Mouse (Mus musculus): ENCODE results near the gene Eif4ebp2. TPM values are rescaled to one million over a fixed set of nuclear protein-coding genes. Genes with fewer than 3 reads are reported as not detected.

Gene Eif4ebp2
- total and polyA plus RNA-seq, 2 experiments from 2014 or later = 14.7 to 40.0 TPM

- H3K4me1 ChIP-seq (ENCODE audit: control insufficient read depth, insufficient read depth) = peaks cover 9% of the 10 kb centered on the region
- no peaks in the 10 kb centered on the region for H3K36me3 ChIP-seq (replicated peaks; ENCODE audit: control insufficient read depth, insufficient read depth, low read length)
- WGBS = 10% methylated on average over 24 of the region's 24 CpGs
- no peak overlapping the region for H3K9ac ChIP-seq (replicated peaks; ENCODE audit: low read depth, low read length)
- peaks cover 71% of the 10 kb centered on the region for H3K27me3 ChIP-seq (ENCODE audit: control insufficient read depth, insufficient read depth, low read length)
- no peak overlapping the region for H3K27ac ChIP-seq (ENCODE audit: low read depth)
- H3K4me2 ChIP-seq (ENCODE audit: low read depth, low read length) = peak overlapping the region; percentile 58
- H3K9me3 ChIP-seq (replicated peaks; ENCODE audit: control insufficient read depth, low read length) = no peaks in the 10 kb centered on the region
- DNase-seq (ENCODE audit: low spot score) = no peak
- ATAC-seq (ENCODE audit: insufficient read depth, low read depth) = peak; percentile 34; the same call in 1 of the 2 replicates
- TF ChIP-seq CTCF (IDR thresholded peaks at IDR 0.05; ENCODE audit: low read depth) = no peak
- H3K4me3 ChIP-seq (ENCODE audit: low read depth, low read length) = no peak overlapping the region
Measured at GRCm38 (mm10) chr10:61419146-61419545, 33.3 kb downstream of the Eif4ebp2 start.

- peak overlapping the region; percentile 58 for H3K4me2 ChIP-seq (ENCODE audit: low read depth, low read length)
Measured at GRCm38 (mm10) chr10:61418131-61418900, 34.1 kb downstream of the Eif4ebp2 start.

GRCm38 (mm10) chr10:61417672-61418071, 34.8 kb downstream of the Eif4ebp2 start, which contains the start of gene Nodal:
Gene Nodal (plus strand): TSS chr10:61417972.
- no peak within 1 kb of the TSS for H3K27ac ChIP-seq (ENCODE audit: low read depth)
- TF ChIP-seq CTCF (IDR thresholded peaks at IDR 0.05; ENCODE audit: low read depth) (no peak), EP300 (IDR thresholded peaks at IDR 0.05; ENCODE audit: low read depth) (no peak)
- 28% methylated on average over 10 of the region's 10 CpGs for WGBS
- H3K27me3 ChIP-seq (ENCODE audit: control insufficient read depth, insufficient read depth, low read length) = peaks cover 71% of the 10 kb centered on the region
- H3K9me3 ChIP-seq (replicated peaks; ENCODE audit: control insufficient read depth, low read length) = no peaks in the 10 kb centered on the region
- H3K4me2 ChIP-seq (ENCODE audit: low read depth, low read length) = peak within 1 kb of the TSS; percentile 58
- no peaks in the 10 kb centered on the region for H3K36me3 ChIP-seq (replicated peaks; ENCODE audit: control insufficient read depth, insufficient read depth, low read length)
- H3K4me1 ChIP-seq (ENCODE audit: control insufficient read depth, insufficient read depth) = peaks cover 9% of the 10 kb centered on the region
- 0 out of 2 replicates have a peak within 1 kb of the TSS, but pooled peaks have one; percentile 1 for H3K9ac ChIP-seq (replicated peaks; ENCODE audit: low read depth, low read length)
- ATAC-seq (ENCODE audit: insufficient read depth, low read depth) = no peak
- no peak for DNase-seq (ENCODE audit: low spot score)
- H3K4me3 ChIP-seq (ENCODE audit: low read depth, low read length) = peak within 1 kb of the TSS; percentile 40

More at GRCm38 (mm10) chr10:61418131-61418900, 34.1 kb downstream of the Eif4ebp2 start:
- H3K9ac ChIP-seq (replicated peaks; ENCODE audit: low read depth, low read length) = 0 out of 2 replicates have a peak overlapping the region, but pooled peaks have one; percentile 1
- TF ChIP-seq EP300 (IDR thresholded peaks at IDR 0.05; ENCODE audit: low read depth) (no peak), CTCF (IDR thresholded peaks at IDR 0.05; ENCODE audit: low read depth) (no peak)
- DNase-seq (ENCODE audit: low spot score) (no peak), ATAC-seq (ENCODE audit: insufficient read depth, low read depth) (no peak)
- WGBS = 2% methylated on average over 49 of the region's 50 CpGs
- no peaks in the 10 kb centered on the region for H3K9me3 ChIP-seq (replicated peaks; ENCODE audit: control insufficient read depth, low read length)
- no peaks in the 10 kb centered on the region for H3K36me3 ChIP-seq (replicated peaks; ENCODE audit: control insufficient read depth, insufficient read depth, low read length)
- H3K4me1 ChIP-seq (ENCODE audit: control insufficient read depth, insufficient read depth) = peaks cover 9% of the 10 kb centered on the region
- peak overlapping the region; percentile 40 for H3K4me3 ChIP-seq (ENCODE audit: low read depth, low read length)
- H3K27ac ChIP-seq (ENCODE audit: low read depth) = no peak overlapping the region
- H3K27me3 ChIP-seq (ENCODE audit: control insufficient read depth, insufficient read depth, low read length) = peaks cover 74% of the 10 kb centered on the region

- Histone ChIP-seq H3K9me3 (replicated peaks; ENCODE audit: control insufficient read depth, low read length) (no peaks in the 10 kb centered on the region), H3K27me3 (ENCODE audit: control insufficient read depth, insufficient read depth, low read length) (peaks cover 69% of the 10 kb centered on the region), H3K4me2 (ENCODE audit: low read depth, low read length) (no peak overlapping the region), H3K4me1 (ENCODE audit: control insufficient read depth, insufficient read depth) (peaks cover 9% of the 10 kb centered on the region), H3K27ac (ENCODE audit: low read depth) (no peak overlapping the region), H3K4me3 (ENCODE audit: low read depth, low read length) (no peak overlapping the region), H3K9ac (replicated peaks; ENCODE audit: low read depth, low read length) (no peak overlapping the region), H3K36me3 (replicated peaks; ENCODE audit: control insufficient read depth, insufficient read depth, low read length) (no peaks in the 10 kb centered on the region)
- DNase-seq (ENCODE audit: low spot score) (no peak), ATAC-seq (ENCODE audit: insufficient read depth, low read depth) (no peak)
- no peak for TF ChIP-seq CTCF (IDR thresholded peaks at IDR 0.05; ENCODE audit: low read depth)
- no peak for TF ChIP-seq EP300 (IDR thresholded peaks at IDR 0.05; ENCODE audit: low read depth)
- WGBS = 64% methylated on average over 2 of the region's 2 CpGs
Measured at GRCm38 (mm10) chr10:61417046-61417445, 35.4 kb downstream of the Eif4ebp2 start.

GRCm38 (mm10) chr10:61416561-61416960, 35.9 kb downstream of the Eif4ebp2 start:
- H3K4me1 ChIP-seq (ENCODE audit: control insufficient read depth, insufficient read depth) = peaks cover 9% of the 10 kb centered on the region
- H3K4me2 ChIP-seq (ENCODE audit: low read depth, low read length) = no peak overlapping the region
- H3K9me3 ChIP-seq (replicated peaks; ENCODE audit: control insufficient read depth, low read length) = no peaks in the 10 kb centered on the region
- peaks cover 68% of the 10 kb centered on the region for H3K27me3 ChIP-seq (ENCODE audit: control insufficient read depth, insufficient read depth, low read length)
- H3K4me3 ChIP-seq (ENCODE audit: low read depth, low read length) = no peak overlapping the region
- H3K36me3 ChIP-seq (replicated peaks; ENCODE audit: control insufficient read depth, insufficient read depth, low read length) = no peaks in the 10 kb centered on the region
- no peak for DNase-seq (ENCODE audit: low spot score)
- H3K27ac ChIP-seq (ENCODE audit: low read depth) = no peak overlapping the region
- no peak for TF ChIP-seq CTCF (IDR thresholded peaks at IDR 0.05; ENCODE audit: low read depth)
- no peak for TF ChIP-seq EP300 (IDR thresholded peaks at IDR 0.05; ENCODE audit: low read depth)
- WGBS = 53% methylated on average over 7 of the region's 7 CpGs
- H3K9ac ChIP-seq (replicated peaks; ENCODE audit: low read depth, low read length) = no peak overlapping the region
- no peak for ATAC-seq (ENCODE audit: insufficient read depth, low read depth)
